Mouse (Mus musculus) midbrain, embryonic 11.5 days (tissue): ENCODE measurements around the gene Rnf151. TPM values are rescaled to one million over a fixed set of nuclear protein-coding genes. Genes with fewer than 3 reads are reported as not detected.

Experiments used
- ATAC-seq: fragments of 200-750 bp; cut with Nextera tagmentation; 2 replicates; pipeline ENCODE4 v1.8.0; 2017; ENCODE audit warnings: moderate TSS enrichment, moderate library complexity; ENCODE audit not compliant: low FRiP score
- DNase-seq: peaks from one replicate; pipeline ENCODE4 v3.0.0; 2015; ENCODE audit warnings: low spot score; ENCODE audit errors: missing footprints
- H3K27ac ChIP-seq: fragments of 300-500 bp; sonication (generic); 2 replicates; pipeline ENCODE4 v1.5.1; 2014; ENCODE audit warnings: low read depth, low read length
- H3K27me3 ChIP-seq: fragments of 300-500 bp; sonication (generic); 2 replicates; pipeline ENCODE4 v1.6.1; 2014; ENCODE audit warnings: mild to moderate bottlenecking, low read length, moderate library complexity, mixed read lengths; ENCODE audit not compliant: control insufficient read depth, insufficient read depth
- H3K36me3 ChIP-seq: fragments of 300-500 bp; sonication (generic); 2 replicates; pipeline ENCODE4 v1.6.1; 2014; ENCODE audit warnings: mild to moderate bottlenecking, low read length, moderate library complexity, mixed read lengths; ENCODE audit not compliant: control insufficient read depth, insufficient read depth
- H3K4me1 ChIP-seq: fragments of 300-500 bp; sonication (generic); 2 replicates; pipeline ENCODE4 v1.6.1; 2014; ENCODE audit warnings: low read length; ENCODE audit not compliant: control insufficient read depth, insufficient read depth
- H3K4me2 ChIP-seq: fragments of 300-500 bp; sonication (generic); 2 replicates; pipeline ENCODE4 v1.6.1; 2014; ENCODE audit warnings: mild to moderate bottlenecking, moderate library complexity
- H3K4me3 ChIP-seq: fragments of 300-500 bp; sonication (generic); 2 replicates; pipeline ENCODE4 v1.5.1; 2014; ENCODE audit warnings: low read depth, low read length
- H3K9ac ChIP-seq: fragments of 300-500 bp; sonication (generic); 2 replicates; pipeline ENCODE4 v1.6.1; 2014; ENCODE audit warnings: low read length
- H3K9me3 ChIP-seq: fragments of 300-500 bp; sonication (generic); 2 replicates; pipeline ENCODE4 v1.6.1; 2016; ENCODE audit warnings: low read length; ENCODE audit not compliant: control insufficient read depth
- WGBS: fragments of 180-500 bp; shearing (Covaris S2); extraction: QIAGEN DNeasy Blood & Tissue Kit; methylation state at CpG from one replicate; pipeline ENCODE4 v1.1.7; 2014; 5-methylcytosine and 5-hydroxymethylcytosine counted together
- polyA plus RNA-seq: library from polyadenylated mRNA; unstranded; fragments of >200 nt; fragmentation: Nextera tagmentation; extraction: Ambion mirVana; gene quantifications from 2 replicates; pipeline ENCODE4 v1.2.1, GENCODE M21; 2014

Rnf151 gene
- polyA plus RNA-seq, 1 experiment from 2014 or later, result 0.22 TPM

DNA sequence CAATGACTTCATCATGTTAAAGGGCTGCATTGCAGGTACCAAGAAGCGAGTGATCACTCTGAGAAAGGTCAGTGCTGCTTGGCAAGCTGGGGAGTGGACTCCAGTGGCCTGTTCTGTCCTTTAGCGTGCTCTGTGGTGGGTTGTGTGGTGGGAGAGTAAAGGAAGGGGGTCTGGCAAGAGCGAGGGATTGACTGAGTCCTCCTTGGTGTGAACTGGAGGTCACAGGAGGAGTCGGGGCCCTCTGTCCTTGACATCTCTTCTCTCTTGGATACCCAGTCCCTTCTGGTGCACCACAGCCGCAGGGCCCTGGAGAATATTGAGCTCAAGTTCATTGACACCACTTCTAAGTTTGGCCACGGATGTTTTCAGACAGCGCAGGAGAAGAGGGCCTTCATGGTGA is 17.6 kb upstream of the Rnf151 start:
- Histone ChIP-seq H3K9me3 (no peaks in the 10 kb centered on the region), H3K9ac (no peak overlapping the region), H3K4me1 (peaks cover 11% of the 10 kb centered on the region), H3K27ac (no peak overlapping the region), H3K27me3 (no peaks in the 10 kb centered on the region), H3K4me2 (peak overlapping the region; percentile 90), H3K4me3 (no peak overlapping the region), H3K36me3 (no peaks in the 10 kb centered on the region)
- WGBS, result 87% methylated on average over 7 of the region's 7 CpGs
- DNase-seq, result peak; percentile 68
- no peak for ATAC-seq

DNA sequence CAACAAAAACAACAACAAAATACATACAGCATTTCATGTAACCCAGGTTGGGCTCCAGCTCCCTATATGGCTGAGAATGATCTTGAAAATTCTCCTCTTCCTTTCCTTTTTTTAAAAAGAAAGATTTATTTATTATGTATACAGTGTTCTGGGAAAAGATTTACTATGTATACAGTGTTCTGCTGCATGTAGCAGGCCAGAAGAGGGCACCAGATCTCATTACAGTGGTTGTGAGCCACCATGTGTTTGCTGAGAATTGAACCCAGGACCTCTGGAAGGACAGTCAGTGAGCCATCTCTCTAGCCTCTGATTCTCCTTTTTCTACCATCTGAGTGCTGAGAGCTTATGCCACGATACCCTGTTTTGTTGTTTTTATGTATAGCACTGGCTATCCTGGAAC is 16.6 kb upstream of the Rnf151 start:
- H3K4me3 ChIP-seq, result no peak overlapping the region
- no peak overlapping the region for H3K9ac ChIP-seq
- H3K27ac ChIP-seq, result no peak overlapping the region
- H3K9me3 ChIP-seq, result no peaks in the 10 kb centered on the region
- DNase-seq (peak; percentile 37), ATAC-seq (no peak)
- H3K4me2 ChIP-seq, result no peak overlapping the region
- H3K36me3 ChIP-seq, result no peaks in the 10 kb centered on the region
- peaks cover 11% of the 10 kb centered on the region for H3K4me1 ChIP-seq
- WGBS, result 84% methylated on average over 1 of the region's 1 CpGs
- H3K27me3 ChIP-seq, result no peaks in the 10 kb centered on the region

DNA sequence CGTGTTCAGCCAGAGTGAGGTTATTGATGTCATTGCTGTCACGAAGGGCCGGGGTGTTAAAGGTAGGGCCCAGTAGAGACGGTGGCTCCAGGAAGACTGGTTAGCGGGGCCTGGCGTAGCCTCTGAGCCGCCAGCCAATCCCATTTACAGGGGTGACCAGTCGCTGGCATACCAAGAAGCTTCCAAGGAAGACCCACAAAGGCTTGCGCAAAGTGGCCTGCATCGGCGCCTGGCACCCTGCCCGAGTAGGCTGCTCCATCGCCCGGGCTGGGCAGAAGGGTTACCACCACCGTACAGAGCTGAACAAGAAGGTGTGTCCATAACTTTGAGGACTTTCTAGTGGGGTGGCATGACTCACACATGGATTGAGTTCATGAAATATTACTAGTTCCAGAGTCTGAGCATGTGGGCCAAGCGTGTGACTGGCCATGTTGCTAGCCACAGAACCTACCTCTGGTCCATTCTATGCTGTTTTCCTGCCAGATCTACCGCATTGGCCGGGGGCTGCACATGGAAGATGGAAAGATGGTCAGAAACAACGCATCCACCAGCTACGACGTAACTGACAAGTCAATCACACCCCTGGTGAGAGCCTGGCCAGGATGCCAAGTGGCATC is 15.7 kb upstream of the Rnf151 start:
- Histone ChIP-seq H3K4me1 (peaks cover 11% of the 10 kb centered on the region), H3K4me3 (no peak overlapping the region), H3K9ac (no peak overlapping the region), H3K27ac (no peak overlapping the region), H3K9me3 (no peaks in the 10 kb centered on the region), H3K4me2 (no peak overlapping the region), H3K27me3 (no peaks in the 10 kb centered on the region), H3K36me3 (no peaks in the 10 kb centered on the region)
- DNase-seq, result no peak
- WGBS, result 90% methylated on average over 21 of the region's 21 CpGs
- no peak for ATAC-seq

DNA sequence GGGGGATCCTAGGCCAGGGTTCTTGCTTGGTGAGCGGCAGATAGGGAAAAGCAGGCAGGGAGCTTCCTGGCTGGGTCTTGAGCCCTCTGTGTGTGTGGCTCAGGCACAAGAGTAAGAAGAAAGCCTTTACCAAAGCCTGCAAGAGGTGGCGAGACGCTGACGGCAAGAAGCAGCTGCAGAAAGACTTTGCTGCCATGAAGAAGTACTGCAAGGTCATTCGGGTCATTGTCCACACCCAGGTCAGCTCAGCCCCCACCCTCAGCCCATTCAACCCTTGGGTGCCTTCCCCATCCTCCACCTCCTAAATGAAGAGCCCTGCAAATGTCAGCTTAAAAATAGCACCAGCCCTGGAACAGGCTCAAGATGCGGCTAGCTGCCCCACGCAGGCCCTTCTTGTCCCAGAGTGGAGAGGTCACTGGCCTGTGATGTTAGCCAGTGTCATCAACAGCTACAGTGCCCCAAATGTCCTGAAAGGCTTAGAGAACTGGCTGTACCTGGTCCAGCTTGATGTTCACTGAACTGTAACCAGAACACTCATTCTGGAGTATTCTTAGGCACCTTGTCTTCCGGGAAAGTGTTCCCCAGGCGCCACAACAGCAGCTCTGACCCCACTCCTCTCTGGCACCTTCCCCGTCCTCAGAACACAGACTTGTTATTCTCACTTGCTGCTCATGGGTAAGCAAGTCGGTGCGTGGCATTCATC is 14.5 kb upstream of the Rnf151 start:
- Histone ChIP-seq H3K4me1 (peaks cover 10% of the 10 kb centered on the region), H3K27ac (no peak overlapping the region), H3K27me3 (no peaks in the 10 kb centered on the region), H3K4me3 (no peak overlapping the region), H3K9me3 (no peaks in the 10 kb centered on the region), H3K9ac (no peak overlapping the region), H3K4me2 (no peak overlapping the region), H3K36me3 (no peaks in the 10 kb centered on the region)
- ATAC-seq (no peak), DNase-seq (no peak)
- WGBS, result 84% methylated on average over 12 of the region's 12 CpGs

DNA sequence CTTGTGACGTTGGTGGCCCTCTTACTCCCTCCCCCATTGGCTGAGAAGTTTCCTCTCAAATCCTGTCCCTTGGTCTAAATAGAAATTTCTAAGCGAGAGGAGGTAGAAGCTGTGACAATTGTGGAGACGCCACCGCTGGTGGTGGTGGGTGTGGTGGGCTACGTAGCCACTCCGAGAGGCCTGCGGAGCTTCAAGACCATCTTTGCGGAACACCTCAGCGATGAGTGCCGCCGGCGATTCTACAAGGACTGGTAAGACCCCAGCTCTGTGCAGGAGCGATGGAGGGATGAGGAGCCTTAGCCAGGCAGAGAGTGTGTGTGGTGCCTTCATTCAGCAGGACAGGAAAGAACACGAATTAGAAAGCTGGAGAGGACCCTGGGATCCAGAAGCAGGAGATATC is 12.9 kb upstream of the Rnf151 start:
- Histone ChIP-seq H3K36me3 (no peaks in the 10 kb centered on the region), H3K4me1 (peaks cover under 1% of the 10 kb centered on the region; the same call in 1 of the 2 replicates), H3K9ac (no peak overlapping the region), H3K4me3 (no peak overlapping the region), H3K27ac (no peak overlapping the region), H3K9me3 (no peaks in the 10 kb centered on the region), H3K4me2 (no peak overlapping the region), H3K27me3 (no peaks in the 10 kb centered on the region)
- DNase-seq (peak; percentile 69), ATAC-seq (no peak)
- 83% methylated on average over 14 of the region's 14 CpGs for WGBS

DNA sequence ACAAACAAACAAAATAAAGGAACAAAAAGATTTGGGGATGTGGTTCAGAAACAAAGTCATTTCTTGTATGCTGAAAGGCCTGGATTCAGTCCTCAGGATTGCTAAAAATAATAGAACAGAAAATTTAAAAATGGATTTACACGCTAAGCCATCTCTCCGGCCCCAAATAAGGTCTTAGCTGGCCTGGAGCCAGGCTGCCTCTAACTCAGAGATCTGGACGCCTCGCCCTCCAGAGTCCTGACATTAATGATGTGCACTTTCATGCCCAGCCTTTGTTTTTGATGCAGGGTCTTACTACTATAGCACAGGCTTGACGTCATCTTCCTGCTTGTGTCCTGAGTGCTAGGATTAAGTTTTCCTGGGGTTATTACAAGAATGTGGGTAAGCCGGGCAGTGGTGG is 11.2 kb upstream of the Rnf151 start:
- Histone ChIP-seq H3K4me2 (no peak overlapping the region), H3K27me3 (no peaks in the 10 kb centered on the region), H3K9me3 (no peaks in the 10 kb centered on the region), H3K36me3 (no peaks in the 10 kb centered on the region), H3K4me1 (no peaks in the 10 kb centered on the region), H3K27ac (no peak overlapping the region), H3K4me3 (no peak overlapping the region), H3K9ac (no peak overlapping the region)
- no peak for ATAC-seq
- WGBS, result 89% methylated on average over 6 of the region's 6 CpGs
- DNase-seq, result peak; percentile 14

DNA sequence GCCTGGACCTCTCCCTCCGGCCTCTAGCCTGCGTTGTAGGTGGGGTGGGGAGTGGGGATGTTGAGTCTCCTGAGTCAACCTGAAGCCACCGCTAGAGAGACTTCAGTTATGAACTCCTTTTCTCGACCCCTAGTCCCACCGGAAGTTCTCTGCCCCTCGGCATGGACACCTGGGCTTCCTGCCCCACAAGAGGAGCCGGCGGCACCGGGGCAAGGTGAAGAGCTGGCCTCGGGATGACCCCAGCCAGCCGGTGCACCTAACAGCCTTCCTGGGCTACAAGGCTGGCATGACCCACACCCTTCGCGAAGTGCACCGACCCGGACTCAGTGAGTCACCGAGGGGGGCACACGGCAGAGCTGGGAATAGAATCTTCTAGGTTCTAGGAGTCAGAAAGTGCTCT is 10.3 kb upstream of the Rnf151 start:
- Histone ChIP-seq H3K27me3 (no peaks in the 10 kb centered on the region), H3K27ac (no peak overlapping the region), H3K9ac (no peak overlapping the region), H3K36me3 (no peaks in the 10 kb centered on the region), H3K9me3 (no peaks in the 10 kb centered on the region), H3K4me2 (no peak overlapping the region), H3K4me1 (peaks cover 5% of the 10 kb centered on the region), H3K4me3 (no peak overlapping the region)
- DNase-seq (no peak), ATAC-seq (no peak)
- 73% methylated on average over 17 of the region's 17 CpGs for WGBS

DNA sequence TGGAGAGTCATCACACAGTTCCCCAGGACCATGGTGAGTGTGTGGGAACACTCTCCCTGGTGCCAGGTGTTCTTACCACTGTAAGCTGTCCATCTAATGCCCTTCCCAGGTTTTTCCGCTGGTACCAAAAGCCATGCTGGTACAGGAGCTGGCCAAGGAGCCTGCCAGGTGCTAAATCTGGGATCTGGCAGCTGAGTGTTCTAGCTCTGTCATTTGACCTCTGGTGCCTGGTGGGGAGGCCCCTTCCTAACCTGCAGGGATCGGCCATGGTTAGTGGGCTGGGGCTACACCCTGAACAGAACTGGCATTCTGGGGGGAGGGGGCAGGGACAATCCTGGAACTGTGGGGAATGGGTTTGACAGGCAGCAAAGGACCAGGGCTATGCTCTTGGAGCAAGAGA is 9.8 kb upstream of the Rnf151 start, which contains the start of gene Rpl3l:
Gene Rpl3l, plus strand, starts transcription at position 203 of the 400 bp plus-strand sequence.
- 66% methylated on average over 2 of the region's 2 CpGs for WGBS
- H3K9me3 ChIP-seq, result no peaks in the 10 kb centered on the region
- H3K9ac ChIP-seq, result no peak within 1 kb of the TSS
- H3K36me3 ChIP-seq, result no peaks in the 10 kb centered on the region; the same call in 1 of the 2 replicates
- no peak within 1 kb of the TSS for H3K4me3 ChIP-seq
- ATAC-seq, result no peak
- no peak within 1 kb of the TSS for H3K4me2 ChIP-seq
- DNase-seq, result no peak
- no peak within 1 kb of the TSS for H3K27ac ChIP-seq
- peaks cover 9% of the 10 kb centered on the region for H3K4me1 ChIP-seq
- no peaks in the 10 kb centered on the region for H3K27me3 ChIP-seq

DNA sequence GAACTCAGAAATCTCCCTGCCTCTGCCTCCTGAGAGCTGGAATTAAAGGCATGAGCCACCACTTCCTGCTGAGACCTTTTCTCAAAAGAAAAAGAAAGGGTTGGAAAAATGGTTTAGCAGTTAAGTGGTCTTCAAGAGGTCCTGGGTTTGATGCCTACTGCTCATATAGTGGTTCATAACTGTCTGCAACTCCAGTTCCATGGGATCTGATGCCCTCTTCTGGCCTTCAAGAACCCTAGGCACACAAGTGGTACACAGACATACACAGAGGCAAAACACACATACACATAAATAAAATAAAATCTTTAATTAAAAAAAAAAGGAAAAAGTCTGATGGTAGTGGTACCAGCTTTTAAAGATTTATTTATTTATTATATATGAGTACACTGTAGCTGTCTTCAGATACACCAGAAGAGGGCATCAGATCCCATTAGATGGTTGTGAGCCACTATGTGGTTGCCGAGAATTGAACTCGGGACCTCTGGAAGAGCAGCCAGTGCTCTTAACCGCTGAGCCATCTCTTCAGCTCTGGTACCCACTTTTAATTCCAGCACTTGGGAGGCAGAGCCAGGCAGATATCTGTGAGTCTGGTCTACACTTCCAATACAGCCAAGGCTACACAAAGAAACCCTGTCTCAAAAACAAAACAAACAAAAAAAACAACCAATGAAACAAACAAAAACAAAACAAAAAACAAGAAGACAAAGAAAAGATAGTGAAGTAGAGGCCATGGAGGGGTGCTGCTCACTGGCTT is 8.0 kb upstream of the Rnf151 start:
- H3K36me3 ChIP-seq, result peaks cover 11% of the 10 kb centered on the region
- H3K27me3 ChIP-seq, result no peaks in the 10 kb centered on the region
- H3K4me1 ChIP-seq, result peaks cover 15% of the 10 kb centered on the region
- WGBS, result 81% methylated on average over 3 of the region's 3 CpGs
- H3K4me3 ChIP-seq, result no peak overlapping the region
- DNase-seq (peak; percentile 67), ATAC-seq (no peak)
- no peak overlapping the region for H3K4me2 ChIP-seq
- H3K9ac ChIP-seq, result no peak overlapping the region
- no peak overlapping the region for H3K27ac ChIP-seq
- no peaks in the 10 kb centered on the region for H3K9me3 ChIP-seq
